Mouse (Mus musculus) cerebellum, postnatal 36 days (tissue): ENCODE data around the gene Clec11a.

Experiments
- DNase-seq, 2 experiments: peaks; one replicate each; pipeline ENCODE4 v3.0.0; 2021 to 2022; ENCODE audit warnings: mixed read lengths in 2 of 2

Clec11a gene

GRCm38 (mm10) chr7:44276461-44277249 is 30.0 kb downstream of the Clec11a start:
- DNase-seq, result no peak

GRCm38 (mm10) chr7:44275546-44275945 is 31.2 kb downstream of the Clec11a start:
- no peak for DNase-seq

DNA sequence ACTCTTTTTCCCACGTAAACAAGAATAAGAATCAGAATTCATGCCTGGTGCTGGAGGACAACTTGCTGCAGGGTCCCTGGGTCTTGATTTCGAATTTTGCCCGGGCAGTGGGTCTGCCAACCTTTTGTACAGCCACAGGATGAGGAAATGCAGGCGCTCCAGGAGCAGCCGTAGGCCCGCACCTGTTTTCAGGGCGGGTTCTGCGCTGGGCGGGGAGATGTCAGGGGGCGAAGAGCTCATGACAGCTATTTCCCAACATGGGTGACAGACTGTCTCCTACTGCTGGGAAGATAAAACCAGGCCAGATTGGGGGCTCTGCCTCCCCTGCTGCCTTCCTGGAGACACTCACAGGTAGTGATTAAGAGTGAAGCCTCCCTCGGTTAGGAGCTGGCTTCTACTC is 32.6 kb downstream of the Clec11a start:
- no peak for DNase-seq

- no peak for DNase-seq
These were observed 33.3 kb downstream of the Clec11a start for GRCm38 (mm10) chr7:44273446-44273845.

- no peak for DNase-seq
These were observed 34.2 kb downstream of the Clec11a start for GRCm38 (mm10) chr7:44272546-44272945.

DNA sequence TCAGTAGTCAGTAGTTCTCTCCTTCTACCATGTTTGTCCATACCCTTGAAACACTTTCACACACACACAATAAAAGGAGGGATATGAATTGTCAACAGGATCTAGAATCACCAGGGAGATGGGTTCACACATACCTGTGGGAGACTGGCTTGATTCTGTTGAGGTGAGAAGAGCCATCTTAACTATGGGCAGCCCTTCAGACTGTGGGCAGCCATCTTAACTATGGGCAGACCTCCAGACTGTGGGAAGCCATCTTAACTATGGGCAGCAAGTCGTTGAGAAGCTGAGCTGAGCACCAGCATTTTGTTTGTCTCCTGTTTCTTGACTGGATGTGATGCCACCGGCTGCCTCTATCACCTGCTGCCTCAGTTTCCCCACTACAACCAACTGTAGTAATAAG is 35.4 kb downstream of the Clec11a start:
- DNase-seq, result peak in 1 of 2 experiments; percentile 31

DNA sequence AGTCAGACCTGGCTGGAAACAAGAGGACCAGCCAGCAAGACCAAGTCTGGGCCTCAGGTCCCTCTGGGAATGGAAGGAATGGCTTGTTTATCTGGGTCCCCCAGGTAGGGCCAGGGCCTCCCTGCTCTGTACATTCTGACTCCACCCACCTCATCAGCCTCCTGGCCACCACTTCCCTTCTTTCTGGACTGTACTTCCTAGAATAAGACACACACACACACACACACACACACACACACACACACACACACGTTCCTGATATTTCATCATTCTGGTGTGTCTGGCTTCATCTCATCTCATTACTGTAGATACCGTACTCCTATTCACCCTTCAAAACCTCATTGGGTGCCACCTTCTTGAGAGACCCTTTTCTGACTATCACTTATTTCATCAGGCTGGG is 37.3 kb downstream of the Clec11a start:
- no peak for DNase-seq

DNA sequence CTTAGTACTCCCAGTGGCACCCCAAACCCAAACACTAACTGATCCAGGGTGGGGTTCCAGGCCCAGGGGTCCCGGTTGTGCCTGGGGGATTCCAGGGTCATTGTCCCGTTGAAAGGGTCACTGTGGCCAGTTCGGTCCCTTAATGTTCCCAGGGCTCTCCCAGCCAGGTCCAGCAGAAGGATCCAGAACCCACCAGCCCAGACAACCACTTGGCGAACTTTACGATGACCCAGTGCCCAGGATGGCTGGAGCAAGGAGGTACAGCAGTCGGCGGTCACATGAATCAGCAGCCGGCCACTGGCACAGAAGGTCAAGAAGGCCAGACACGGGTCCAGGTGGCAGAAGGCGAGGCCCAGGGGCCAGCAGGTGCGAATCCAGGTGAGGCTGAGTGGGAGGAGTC is 38.6 kb downstream of the Clec11a start:
- DNase-seq, result no peak

GRCm38 (mm10) chr7:44262791-44263643 is 43.7 kb downstream of the Clec11a start:
- peak; percentile 98 to 100 for DNase-seq

GRCm38 (mm10) chr7:44261147-44261546 is 45.6 kb downstream of the Clec11a start, which contains the start of gene Gm15517:
Gene Gm15517 (plus strand): TSS chr7:44261447.
- no peak for DNase-seq

GRCm38 (mm10) chr7:44260410-44260809 is 46.3 kb downstream of the Clec11a start:
- no peak for DNase-seq

DNA sequence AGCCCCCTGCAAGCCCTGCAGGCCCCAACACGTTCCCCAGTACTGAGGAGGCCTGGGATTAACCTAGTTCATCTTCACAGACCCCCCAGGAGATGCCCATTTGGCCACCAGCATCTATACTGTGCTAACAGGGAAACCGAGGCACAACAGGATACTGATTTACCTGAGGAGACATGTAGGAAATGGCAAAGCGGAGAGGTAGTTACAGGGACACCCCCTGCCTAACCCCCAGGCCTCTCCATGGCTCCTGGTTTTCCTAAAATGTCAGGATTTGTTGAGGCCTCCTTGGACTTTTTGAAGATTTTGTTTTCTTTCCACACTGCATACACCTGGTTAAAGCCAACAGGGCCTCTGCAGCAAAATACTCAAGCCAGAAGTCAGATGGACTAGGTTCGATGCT is 49.4 kb downstream of the Clec11a start, which contains the start of gene Acp4:
Gene Acp4 (minus strand): TSS at position 101 of the 400 bp plus-strand sequence.
- no peak for DNase-seq

- DNase-seq, result no peak
These were observed 51.8 kb downstream of the Clec11a start for GRCm38 (mm10) chr7:44254930-44255329.

GRCm38 (mm10) chr7:44253023-44253616 is 53.6 kb downstream of the Clec11a start:
- DNase-seq, result no peak
